Mouse (Mus musculus) liver, embryonic 14.5 days (tissue): ENCODE measurements at regions not wholly inside any gene's neighbourhood (a gene's known extent, or its start where the extent isn't known, plus 50 kb on each side); places are given as distances from the start of the nearest gene placed in this dataset.

Source experiments
- ATAC-seq: fragments of 200-750 bp; cut with Nextera tagmentation; 2 replicates; pipeline ENCODE4 v1.8.0; 2017; ENCODE audit warnings: moderate number of reproducible peaks, mild to moderate bottlenecking, moderate library complexity; ENCODE audit not compliant: insufficient read depth
- DNase-seq, 3 experiments: peaks; one replicate each; pipeline ENCODE4 v3.0.0-alpha.2; 2012 to 2013; ENCODE audit warnings: low read depth in 3 of 3, low spot score in 3 of 3
- H3K27ac ChIP-seq: fragments of 300-500 bp; sonication (generic); 2 replicates; pipeline ENCODE4 v1.5.1; 2014; ENCODE audit warnings: moderate library complexity, mild to moderate bottlenecking, control low read depth, inconsistent platforms
- H3K27me3 ChIP-seq: fragments of 300-500 bp; sonication (generic); 2 replicates; pipeline ENCODE4 v1.6.1; 2014; ENCODE audit warnings: mild to moderate bottlenecking, low read length, moderate library complexity; ENCODE audit not compliant: control insufficient read depth, insufficient read depth
- H3K36me3 ChIP-seq: fragments of 300-500 bp; sonication (generic); replicated peaks from 2 replicates; pipeline ENCODE4 v1.6.1; 2014; ENCODE audit warnings: low read depth; ENCODE audit not compliant: control insufficient read depth, insufficient read depth
- H3K4me1 ChIP-seq, 2 experiments: fragments of 200-500 bp in 1 of 2; fragments of 300-500 bp in 1 of 2; sonication (generic) in 1 of 2; replicated peaks; 2 replicates each; pipeline ENCODE4 v1.6.1; 2012 to 2014; ENCODE audit warnings: antibody characterized with exemption in 1 of 2, inconsistent platforms in 1 of 2, low read length in 1 of 2; ENCODE audit not compliant: control insufficient read depth in 2 of 2, insufficient read depth in 2 of 2
- H3K4me2 ChIP-seq: fragments of 300-500 bp; sonication (generic); 2 replicates; pipeline ENCODE4 v1.6.1; 2014; ENCODE audit warnings: low read depth, mild to moderate bottlenecking, control low read depth, moderate library complexity
- H3K4me3 ChIP-seq, 2 experiments: fragments of 200-500 bp in 1 of 2; fragments of 300-500 bp in 1 of 2; sonication (generic) in 1 of 2; 2 replicates each; pipeline ENCODE4 v1.5.1; 2012 to 2014; ENCODE audit warnings: low read depth in 2 of 2, low read length in 2 of 2, mild to moderate bottlenecking in 2 of 2, control low read depth in 1 of 2, inconsistent platforms in 1 of 2, moderate library complexity in 1 of 2; ENCODE audit not compliant: insufficient read depth in 1 of 2
- H3K9ac ChIP-seq: fragments of 300-500 bp; sonication (generic); replicated peaks from 2 replicates; pipeline ENCODE4 v1.6.1; 2014; ENCODE audit warnings: mild to moderate bottlenecking, control low read depth, moderate library complexity
- H3K9me3 ChIP-seq: fragments of 300-500 bp; sonication (generic); 2 replicates; pipeline ENCODE4 v1.6.1; 2016; ENCODE audit warnings: low read length, mixed read lengths; ENCODE audit not compliant: control insufficient read depth
- CTCF ChIP-seq: IDR thresholded peaks from 2 replicates; pipeline ENCODE4 v1.5.1; 2016; ENCODE audit warnings: antibody characterized with exemption, low read depth, control low read depth
- EP300 ChIP-seq: IDR thresholded peaks from 2 replicates; pipeline ENCODE4 v1.6.1; 2016; ENCODE audit warnings: antibody characterized with exemption, low read depth
- WGBS: fragments of 180-500 bp; shearing (Covaris S2); extraction: QIAGEN DNeasy Blood & Tissue Kit; methylation state at CpG from one replicate; pipeline ENCODE4 v1.1.7; 2014; ENCODE audit not compliant: insufficient replicate concordance; 5-methylcytosine and 5-hydroxymethylcytosine counted together

DNA sequence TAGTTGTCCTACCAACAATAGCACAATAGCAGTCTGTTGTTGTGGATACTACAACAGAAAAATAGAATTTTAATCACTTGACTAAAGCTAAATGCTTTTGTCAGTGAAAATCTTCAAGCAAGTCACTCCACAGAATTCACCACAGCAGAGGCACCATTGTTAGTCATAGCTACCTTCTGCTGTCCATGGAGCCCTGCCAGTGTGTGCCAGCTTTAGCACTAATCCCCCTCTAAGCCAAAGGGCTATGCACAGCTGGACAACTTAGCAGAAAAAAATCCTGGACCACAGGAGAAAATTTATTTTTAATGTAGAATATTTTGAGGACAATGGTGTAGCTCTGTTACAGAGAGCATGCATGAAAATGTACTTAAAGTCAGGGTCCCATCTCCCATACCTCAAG is 820.5 kb upstream of the Chrm3 start:
- H3K27ac ChIP-seq: no peak overlapping the region
- H3K4me3 ChIP-seq: no peak overlapping the region
- no peaks in the 10 kb centered on the region for H3K9me3 ChIP-seq
- no peaks in the 10 kb centered on the region for H3K27me3 ChIP-seq
- no peak for TF ChIP-seq EP300
- TF ChIP-seq CTCF: no peak
- H3K4me2 ChIP-seq: no peak overlapping the region
- H3K9ac ChIP-seq: no peak overlapping the region
- DNase-seq (no peak), ATAC-seq (no peak)
- H3K36me3 ChIP-seq: no peaks in the 10 kb centered on the region
- H3K4me1 ChIP-seq: no peaks in the 10 kb centered on the region

- TF ChIP-seq CTCF (no peak), EP300 (no peak)
- no peaks in the 10 kb centered on the region for H3K4me1 ChIP-seq
- H3K36me3 ChIP-seq: no peaks in the 10 kb centered on the region
- H3K4me3 ChIP-seq: no peak overlapping the region
- no peak for DNase-seq
- no peak for ATAC-seq
- no peak overlapping the region for H3K4me2 ChIP-seq
- no peaks in the 10 kb centered on the region for H3K9me3 ChIP-seq
- no peaks in the 10 kb centered on the region for H3K27me3 ChIP-seq
- H3K27ac ChIP-seq: no peak overlapping the region
- no peak overlapping the region for H3K9ac ChIP-seq
- WGBS: 42% methylated on average over 1 of the region's 1 CpGs
Observed at GRCm38 (mm10) chr13:11180356-11180755, 819.7 kb upstream of the Chrm3 start.

GRCm38 (mm10) chr13:11178586-11178985 is 817.9 kb upstream of the Chrm3 start:
- H3K4me3 ChIP-seq: no peak overlapping the region
- H3K27me3 ChIP-seq: no peaks in the 10 kb centered on the region
- WGBS: 41% methylated on average over 2 of the region's 2 CpGs
- TF ChIP-seq EP300: no peak
- TF ChIP-seq CTCF: no peak
- no peaks in the 10 kb centered on the region for H3K9me3 ChIP-seq
- no peaks in the 10 kb centered on the region for H3K36me3 ChIP-seq
- H3K4me2 ChIP-seq: no peak overlapping the region
- ATAC-seq: no peak
- H3K27ac ChIP-seq: no peak overlapping the region
- H3K9ac ChIP-seq: no peak overlapping the region
- H3K4me1 ChIP-seq: no peaks in the 10 kb centered on the region
- DNase-seq: no peak

DNA sequence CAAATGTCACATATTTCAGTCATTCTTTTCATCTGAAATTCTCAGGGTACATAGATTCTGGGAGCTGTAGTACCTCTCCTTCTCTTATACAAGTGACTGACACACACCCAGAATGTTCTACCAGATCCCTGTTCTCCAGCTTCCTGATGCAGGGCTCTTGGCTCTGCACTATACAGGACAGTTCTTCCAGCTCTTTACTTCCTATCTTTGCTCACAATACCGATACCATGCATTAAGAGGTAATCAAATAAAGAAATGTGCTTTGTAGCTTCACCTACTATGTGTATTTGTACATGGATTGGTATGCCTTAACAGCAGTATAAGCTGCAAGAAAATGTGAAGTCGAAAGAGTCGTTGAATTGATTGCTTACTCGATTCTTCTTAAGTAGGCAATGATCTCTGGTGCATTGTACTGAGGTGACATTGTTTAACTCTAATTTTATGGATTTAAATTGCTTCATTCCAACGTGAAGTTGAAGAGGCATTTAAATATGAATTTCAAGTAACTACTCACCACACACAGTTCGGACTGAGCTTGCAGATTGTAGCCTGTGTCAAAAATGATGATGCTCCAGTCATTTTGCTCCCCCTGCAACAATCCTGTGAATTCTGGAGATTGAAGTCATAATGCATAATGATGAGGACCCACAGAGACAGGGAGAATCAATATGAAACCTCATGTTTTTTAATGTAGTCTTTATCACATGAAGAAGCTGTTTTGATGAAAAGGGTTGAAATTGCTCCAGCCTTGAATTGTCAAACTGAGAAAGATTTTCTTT is 817.2 kb upstream of the Chrm3 start:
- Histone ChIP-seq H3K4me3 (no peak overlapping the region), H3K9me3 (no peaks in the 10 kb centered on the region), H3K4me1 (no peaks in the 10 kb centered on the region), H3K27me3 (no peaks in the 10 kb centered on the region), H3K36me3 (no peaks in the 10 kb centered on the region), H3K4me2 (no peak overlapping the region), H3K27ac (no peak overlapping the region), H3K9ac (no peak overlapping the region)
- TF ChIP-seq CTCF (no peak), EP300 (no peak)
- ATAC-seq: no peak
- WGBS: 48% methylated on average over 6 of the region's 6 CpGs
- DNase-seq: no peak

- DNase-seq (no peak), ATAC-seq (no peak)
- TF ChIP-seq EP300 (no peak), CTCF (no peak)
- no peaks in the 10 kb centered on the region for H3K27me3 ChIP-seq
- H3K4me3 ChIP-seq: no peak overlapping the region
- no peaks in the 10 kb centered on the region for H3K4me1 ChIP-seq
- H3K9ac ChIP-seq: no peak overlapping the region
- 64% methylated on average over 5 of the region's 5 CpGs for WGBS
- H3K27ac ChIP-seq: no peak overlapping the region
- no peaks in the 10 kb centered on the region for H3K9me3 ChIP-seq
- H3K36me3 ChIP-seq: no peaks in the 10 kb centered on the region
- H3K4me2 ChIP-seq: no peak overlapping the region
Observed at GRCm38 (mm10) chr13:11167115-11167514, 806.5 kb upstream of the Chrm3 start.
